Mouse (Mus musculus) MEL (cell line): ENCODE measurements around the gene Adcy10.

Experiments
- CTCF ChIP-seq, 3 experiments: IDR thresholded peaks in 2 of 3; conservative IDR thresholded peaks in 1 of 3; 2 replicates each; pipeline ENCODE4 v1.5.1; 2011 to 2012; ENCODE audit warnings: low read length in 3 of 3, low read depth in 2 of 3, mild to moderate bottlenecking in 2 of 3, improper control_type of control experiment in 1 of 3, inconsistent platforms in 1 of 3, mixed read lengths in 1 of 3, moderate library complexity in 1 of 3; ENCODE audit not compliant: control insufficient read depth in 1 of 3, insufficient read depth in 1 of 3, poor library complexity in 1 of 3, severe bottlenecking in 1 of 3
- GABPA ChIP-seq: IDR thresholded peaks from 2 replicates; pipeline ENCODE4 v1.6.1; 2012; ENCODE audit warnings: low read depth, mild to moderate bottlenecking, inconsistent platforms, low read length, improper control_type of control experiment, moderate library complexity
- HCFC1 ChIP-seq: IDR thresholded peaks from 2 replicates; pipeline ENCODE4 v1.6.1; 2012; ENCODE audit warnings: low read depth, mild to moderate bottlenecking, inconsistent platforms, low read length, improper control_type of control experiment, moderate library complexity
- MAX ChIP-seq: IDR thresholded peaks from 2 replicates; pipeline ENCODE4 v1.6.1; 2011; ENCODE audit warnings: low read length, improper control_type of control experiment
- MYC ChIP-seq: IDR thresholded peaks from 2 replicates; pipeline ENCODE4 v1.6.1; 2011; ENCODE audit warnings: low read depth, mild to moderate bottlenecking, low read length, improper control_type of control experiment, moderate library complexity
- NELFE ChIP-seq: IDR thresholded peaks from 2 replicates; pipeline ENCODE4 v1.6.1; 2011; ENCODE audit warnings: low read depth, low read length, improper control_type of control experiment
- POLR2A ChIP-seq, 2 experiments: IDR thresholded peaks; 2 replicates each; pipeline ENCODE4 v1.6.1; 2011 to 2012; ENCODE audit warnings: low read length in 2 of 2, mild to moderate bottlenecking in 2 of 2, control low read depth in 1 of 2, improper control_type of control experiment in 1 of 2, low read depth in 1 of 2, moderate library complexity in 1 of 2; ENCODE audit not compliant: control insufficient read depth in 1 of 2, insufficient read depth in 1 of 2, poor library complexity in 1 of 2
- RAD21 ChIP-seq: IDR thresholded peaks from 2 replicates; pipeline ENCODE4 v1.6.1; 2011; ENCODE audit warnings: mild to moderate bottlenecking, low read depth, low read length, improper control_type of control experiment
- RCOR1 ChIP-seq: IDR thresholded peaks from 2 replicates; pipeline ENCODE4 v1.6.1; 2012; ENCODE audit warnings: low read depth, mild to moderate bottlenecking, inconsistent platforms, low read length, improper control_type of control experiment
- TAL1 ChIP-seq: IDR thresholded peaks from 2 replicates; pipeline ENCODE4 v1.6.1; 2012; ENCODE audit warnings: mild to moderate bottlenecking, inconsistent platforms, low read length, moderate library complexity, mixed read lengths

GRCm38 (mm10) chr1:165616652-165617051, 131.7 kb downstream of the Adcy10 start:
- no peak for TF ChIP-seq GABPA
- no peak for TF ChIP-seq CTCF (IDR thresholded peaks at IDR 0.05 in 2 of 3, conservative IDR thresholded peaks at IDR 0.05 in 1 of 3; ENCODE audit: control insufficient read depth in 1 of 3, insufficient read depth in 1 of 3, low read depth in 2 of 3, low read length in 3 of 3, poor library complexity in 1 of 3, severe bottlenecking in 1 of 3)
- TF ChIP-seq RAD21: no peak
- TF ChIP-seq MYC: no peak
- TF ChIP-seq HCFC1: no peak
- TF ChIP-seq RCOR1: no peak
- no peak for TF ChIP-seq NELFE
- TF ChIP-seq POLR2A (IDR thresholded peaks at IDR 0.05; ENCODE audit: control insufficient read depth in 1 of 2, insufficient read depth in 1 of 2, low read depth in 1 of 2, low read length in 2 of 2, poor library complexity in 1 of 2): no peak
- TF ChIP-seq TAL1: no peak
- TF ChIP-seq MAX: no peak
